Mouse (Mus musculus) spleen, postnatal 4 days (tissue): ENCODE measurements at regions not wholly inside any gene's neighbourhood (a gene's known extent, or its start where the extent isn't known, plus 50 kb on each side); places are given as distances from the start of the nearest gene placed in this dataset.

Source experiments
- DNase-seq, 2 experiments: peaks; one replicate each; pipeline ENCODE4 v3.0.0; 2022; ENCODE audit warnings: low spot score in 2 of 2

DNA sequence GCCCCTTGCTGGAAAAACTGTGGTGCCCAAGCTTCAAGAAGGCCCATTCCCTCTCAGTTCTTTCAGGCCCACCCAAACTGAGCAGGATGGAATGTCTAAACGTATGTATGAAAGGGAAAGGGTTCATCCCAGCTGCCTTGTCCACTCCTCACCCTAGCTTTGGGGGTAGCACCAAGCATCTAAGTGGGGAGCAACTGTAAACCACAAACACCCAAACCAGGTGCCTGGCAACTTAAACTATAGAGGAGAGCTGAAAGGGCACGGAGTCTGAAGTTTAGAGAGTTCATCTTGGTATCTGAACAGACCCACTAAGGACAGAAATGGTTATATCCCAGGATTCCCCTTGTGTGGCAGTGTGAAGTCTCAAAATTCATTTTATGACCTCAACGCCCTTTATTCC lies 90.1 kb upstream of the Ssbp2 start:
- DNase-seq, result no peak

DNA sequence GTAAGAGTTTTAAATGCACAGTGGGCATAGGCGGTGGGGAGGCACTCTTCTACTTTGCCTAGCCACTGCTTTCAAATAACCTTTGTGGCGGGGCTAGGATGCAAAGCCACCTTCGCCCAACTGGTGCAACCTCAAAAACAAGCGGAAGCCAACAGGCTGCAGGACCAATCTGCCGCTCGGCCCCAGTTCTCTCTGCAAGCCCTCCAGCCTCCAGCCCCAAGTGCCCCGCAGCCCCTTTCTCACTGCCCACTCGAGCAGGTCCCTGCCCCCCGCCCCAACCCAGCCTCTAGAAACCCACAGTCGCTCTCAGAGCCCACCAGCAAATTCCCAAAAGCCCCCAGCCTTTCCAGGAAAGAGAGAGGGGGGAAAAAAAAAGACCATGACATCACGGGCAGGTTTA lies 89.6 kb upstream of the Ssbp2 start:
- peak; percentile 59 to 80 for DNase-seq

DNA sequence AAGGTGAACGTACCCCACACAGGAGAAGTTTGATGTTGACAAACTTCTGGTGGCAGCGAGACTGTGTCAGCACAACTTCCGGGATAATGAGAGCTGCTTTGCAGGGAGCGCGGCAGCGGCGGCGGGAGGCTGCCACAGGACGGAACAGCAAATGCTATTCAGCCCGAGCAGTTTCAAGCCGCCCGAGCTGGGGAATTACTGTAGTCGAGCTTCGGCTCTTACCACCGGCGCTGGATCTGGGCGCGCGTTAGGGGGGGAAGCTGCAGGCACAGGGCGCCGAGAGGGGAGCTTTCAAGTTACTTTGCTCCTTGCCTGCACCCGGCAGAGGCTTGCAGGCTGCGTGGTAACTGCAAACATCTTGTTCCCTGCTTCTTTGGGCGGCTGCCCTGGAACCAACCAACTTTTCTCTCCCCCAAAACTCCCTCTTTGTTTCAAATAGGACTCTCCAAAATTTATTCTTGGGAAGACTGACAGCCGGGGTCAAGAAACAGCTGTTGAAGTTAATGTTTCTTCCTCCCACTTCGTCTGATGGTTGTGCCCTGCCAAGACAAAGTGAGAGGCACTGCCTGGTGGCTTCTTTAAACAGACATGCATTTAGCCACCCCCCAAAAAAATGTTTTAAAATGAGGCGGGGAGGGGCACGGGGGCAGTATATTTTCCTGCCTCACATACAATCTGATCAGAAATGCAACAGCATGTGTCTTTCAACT lies 89.0 kb upstream of the Ssbp2 start:
- peak; percentile 91 to 96 for DNase-seq

- DNase-seq, result no peak
Observed at GRCm38 (mm10) chr13:91371596-91371987, 88.5 kb upstream of the Ssbp2 start.

DNA sequence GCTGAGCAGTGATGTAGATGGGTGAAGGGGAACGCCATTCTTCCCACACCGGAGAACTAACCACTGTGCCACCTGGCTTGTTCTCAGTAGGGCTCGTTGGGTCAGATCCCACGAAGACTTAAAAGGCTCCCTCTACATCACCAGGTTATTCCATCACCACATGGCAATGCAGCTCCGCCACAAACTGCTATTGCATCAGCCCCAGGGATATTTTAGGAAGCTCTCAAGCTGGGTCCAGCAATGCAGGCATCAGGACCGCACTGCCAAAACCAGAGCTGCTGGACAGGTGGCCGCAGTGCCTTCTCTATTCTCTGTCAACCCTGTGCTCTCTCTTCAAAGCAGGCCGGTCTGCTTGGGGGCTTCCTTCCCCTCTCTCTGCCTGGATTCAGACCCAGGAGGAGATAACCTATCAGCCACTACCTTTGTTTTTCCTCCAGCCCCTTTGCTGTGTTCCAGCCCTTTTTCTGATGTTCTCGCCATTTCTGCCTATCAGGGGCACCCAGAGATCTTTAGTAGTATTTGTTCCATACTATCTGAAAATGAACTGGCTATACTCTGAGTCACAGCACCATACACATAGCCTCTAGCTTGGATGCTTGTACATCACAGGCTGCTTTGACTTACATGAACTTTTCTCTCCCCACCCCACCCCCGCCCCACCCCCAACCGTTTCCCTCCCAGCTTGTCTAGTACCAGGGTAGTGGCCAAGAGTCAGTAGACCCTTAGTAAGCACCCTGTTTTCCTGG lies 87.8 kb upstream of the Ssbp2 start:
- DNase-seq, result no peak

- DNase-seq, result no peak
Observed at GRCm38 (mm10) chr13:91374141-91374540, 85.9 kb upstream of the Ssbp2 start.

DNA sequence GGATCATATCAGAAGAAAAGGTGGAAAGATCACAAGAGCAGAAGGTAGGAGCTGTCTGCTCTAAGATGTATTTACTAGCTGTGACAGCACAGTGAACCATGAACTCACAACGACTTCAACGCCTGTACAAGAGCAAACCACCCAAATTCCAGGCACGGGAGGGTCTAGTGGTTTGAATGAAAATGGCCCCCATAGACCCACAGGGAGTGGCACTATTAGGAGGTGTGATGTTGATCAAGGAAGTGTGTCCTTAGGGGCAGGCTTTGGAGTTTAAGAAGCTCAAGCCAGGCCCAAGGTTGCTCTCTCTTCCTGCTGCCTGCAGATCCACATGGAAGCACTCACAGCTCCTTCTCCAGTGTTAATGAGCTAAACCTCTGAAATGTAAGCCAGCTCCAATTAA lies 83.5 kb upstream of the Ssbp2 start:
- no peak for DNase-seq

- no peak for DNase-seq
Observed at GRCm38 (mm10) chr13:91377428-91377827, 82.7 kb upstream of the Ssbp2 start.

GRCm38 (mm10) chr13:91377972-91378371 lies 82.1 kb upstream of the Ssbp2 start:
- no peak for DNase-seq

DNA sequence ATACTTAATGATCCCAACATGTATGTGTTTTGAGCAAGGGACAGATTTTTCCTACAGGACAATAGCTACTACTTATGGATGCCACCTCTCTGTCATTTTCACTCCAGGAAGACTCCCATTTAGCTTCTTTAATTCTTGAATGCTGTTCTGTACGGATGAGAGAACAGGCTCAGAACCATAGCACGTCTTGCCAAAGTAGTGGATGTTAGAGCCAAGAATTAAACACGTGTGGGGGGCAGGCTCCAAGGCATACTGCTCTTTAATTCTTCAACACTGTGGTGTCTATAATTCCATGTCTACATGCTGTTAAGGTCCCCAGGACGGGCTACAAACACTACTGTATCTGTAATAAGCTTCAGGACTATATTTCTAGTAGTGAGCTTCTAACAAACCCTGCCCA lies 74.7 kb upstream of the Ssbp2 start:
- DNase-seq, result no peak

- no peak for DNase-seq
Observed at GRCm38 (mm10) chr13:91387913-91388312, 72.2 kb upstream of the Ssbp2 start.

GRCm38 (mm10) chr13:91403632-91404031 lies 56.5 kb upstream of the Ssbp2 start:
- DNase-seq, result no peak

GRCm38 (mm10) chr13:91405027-91405426 lies 55.1 kb upstream of the Ssbp2 start:
- no peak for DNase-seq

GRCm38 (mm10) chr13:91410116-91410515 lies 50.0 kb upstream of the Ssbp2 start:
- no peak for DNase-seq
